Mouse (Mus musculus) CD4-positive, CD25-positive, alpha-beta regulatory T cell, adult 4 months (primary cell): ENCODE measurements around the gene Mttp. TPM values are rescaled to one million over a fixed set of nuclear protein-coding genes. Genes with fewer than 3 reads are reported as not detected.

Experiments used
- ATAC-seq: one replicate; pipeline ENCODE4 v1.8.0; 2017
- polyA plus RNA-seq, 2 experiments: library from polyadenylated mRNA; unstranded; fragments of 100-300 nt; shearing (Covaris generic); gene quantifications; one replicate each; pipeline ENCODE4 v1.2.1; 2017

Gene Mttp
- polyA plus RNA-seq, 2 experiments from 2014 or later = 5.5 to 7.1 TPM

DNA sequence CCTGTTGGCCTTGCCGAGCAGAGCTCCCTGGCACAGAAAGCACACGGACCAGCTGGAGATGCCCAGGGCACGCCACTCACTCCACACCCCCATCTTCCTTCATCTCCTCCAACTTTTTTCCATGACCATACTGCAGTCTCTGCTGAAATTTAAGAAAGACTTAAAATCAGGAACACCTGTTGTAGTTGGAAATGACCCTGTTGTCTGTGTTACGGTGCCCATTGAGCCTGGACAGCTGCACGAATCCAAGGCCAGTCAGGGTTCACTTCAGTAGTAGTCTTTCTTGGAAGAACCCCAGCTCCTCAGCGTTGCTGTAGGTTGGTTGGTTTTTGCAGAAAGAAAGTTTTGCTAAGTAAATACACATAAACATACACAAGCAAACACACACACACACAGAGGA, 95.2 kb downstream of the Mttp start:
- no peak for ATAC-seq

DNA sequence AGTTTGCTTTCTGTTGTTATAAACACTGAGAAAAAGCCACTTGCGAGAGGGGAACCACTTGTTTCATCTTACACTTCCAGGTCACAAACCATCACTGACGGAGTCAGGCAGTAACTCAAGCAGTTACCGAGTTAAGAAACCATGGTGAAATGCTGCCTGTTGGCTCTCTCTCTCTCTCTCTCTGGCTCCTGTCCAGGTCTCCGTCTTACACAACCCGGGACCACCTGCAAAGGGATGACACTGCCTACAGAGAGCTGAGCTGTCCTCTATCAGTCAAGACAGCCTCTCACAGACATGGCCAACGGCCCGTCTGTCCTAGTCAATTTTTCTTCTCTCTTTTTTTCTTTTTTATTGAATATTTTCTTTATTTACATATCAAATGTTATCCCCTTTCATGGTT, 101.5 kb downstream of the Mttp start:
- no peak for ATAC-seq

DNA sequence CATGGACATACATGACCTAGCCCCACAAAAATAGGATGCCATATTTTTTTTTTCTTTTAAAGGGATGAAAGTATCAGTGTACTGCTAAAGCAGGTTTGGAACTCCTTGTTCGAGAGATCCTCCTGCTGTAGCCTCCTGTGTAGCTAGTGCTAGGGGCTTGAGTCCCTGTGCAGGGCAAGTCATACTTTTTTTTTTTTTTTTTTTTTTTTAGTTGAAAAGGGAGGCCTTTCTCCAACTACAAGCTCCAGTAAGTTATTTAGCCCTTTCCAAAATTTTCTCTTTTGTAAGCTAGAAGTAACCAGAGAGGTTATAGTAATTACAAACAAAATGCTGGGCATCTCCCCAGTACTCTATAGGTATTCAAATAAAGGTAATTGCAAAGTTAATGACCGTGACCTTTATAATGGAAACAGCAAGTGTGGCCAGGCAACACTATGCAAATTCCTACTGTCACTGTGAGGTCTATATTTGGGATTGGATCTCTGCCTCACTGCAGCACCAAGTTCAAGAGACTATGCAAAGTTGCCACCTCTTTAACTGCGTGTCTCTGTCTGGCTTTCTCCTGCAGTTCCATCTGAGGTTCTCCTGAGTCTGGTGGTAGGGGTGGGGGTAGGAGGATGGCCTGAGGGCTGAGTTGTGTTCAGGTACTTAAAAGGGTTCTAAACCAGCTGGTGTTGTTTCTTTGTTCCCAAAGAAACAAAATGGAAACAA, 103.0 kb downstream of the Mttp start:
- no peak for ATAC-seq

DNA sequence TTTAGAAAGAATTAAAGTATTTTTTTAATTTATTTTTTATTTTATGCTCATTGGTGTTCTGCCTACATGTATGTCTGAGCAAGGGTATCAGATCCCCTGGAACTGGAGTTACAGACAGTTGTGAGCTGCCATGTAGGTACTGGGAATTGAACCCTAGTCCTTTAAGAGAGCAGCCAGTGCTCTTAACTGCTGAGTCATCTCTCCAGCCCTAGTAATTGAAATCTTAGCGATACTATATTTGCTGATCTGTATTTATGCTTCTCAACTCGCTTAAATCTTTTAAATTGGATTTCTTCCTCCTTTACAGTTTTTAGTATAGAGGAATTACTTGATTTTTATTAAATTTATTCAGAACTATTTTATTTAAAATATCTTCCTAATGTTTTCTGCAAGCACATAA, 103.8 kb downstream of the Mttp start:
- no peak for ATAC-seq

Other genes with a start within 250 kb of the Mttp start
- gene Lamtor3, start 226.5 kb downstream of the Mttp start, polyA plus RNA-seq = 10 to 100 TPM; 72.0 to 73.5 TPM
- gene Dapp1, start 163.4 kb downstream of the Mttp start, polyA plus RNA-seq = 10 to 100 TPM; 74.5 to 78.4 TPM
- gene 1110002E22Rik, start 79.9 kb downstream of the Mttp start, polyA plus RNA-seq = not detected
- not detected for gene Gm5105, start 77.6 kb downstream of the Mttp start, polyA plus RNA-seq
- 1 to 10 TPM; 7.4 to 8.7 TPM for gene Trmt10a, start 1.5 kb downstream of the Mttp start, polyA plus RNA-seq
- not detected for gene 4930579F01Rik, start 48.9 kb upstream of the Mttp start, polyA plus RNA-seq
- gene Adh7, start 72.8 kb upstream of the Mttp start, polyA plus RNA-seq = not detected
- gene Adh1, start 116.0 kb upstream of the Mttp start, polyA plus RNA-seq = 1 to 10 TPM; 2.9 to 4.3 TPM
- not detected for gene Adh6a, start 168.3 kb upstream of the Mttp start, polyA plus RNA-seq
- not detected for gene Adh6b, start 196.8 kb upstream of the Mttp start, polyA plus RNA-seq